Mouse (Mus musculus) small intestine, adult 10 weeks (tissue): Measurements from ENCODE around the gene Ptger2. TPM values are rescaled to one million over a fixed set of nuclear protein-coding genes. Genes with fewer than 3 reads are reported as not detected.

ENCODE experiments used
- polyA plus RNA-seq: library from polyadenylated mRNA; stranded (reverse); fragments of 350-450 nt; fragmentation: Illumina TruSeq; extraction: RNeasy Lipid Tissue Mini Kit (QIAGEN cat#74804); gene quantifications from one replicate; pipeline ENCODE4 v1.2.3, GENCODE M21; 2014; ENCODE audit warnings: low replicate concordance

The Ptger2 gene
- polyA plus RNA-seq: 2.5 TPM

DNA sequence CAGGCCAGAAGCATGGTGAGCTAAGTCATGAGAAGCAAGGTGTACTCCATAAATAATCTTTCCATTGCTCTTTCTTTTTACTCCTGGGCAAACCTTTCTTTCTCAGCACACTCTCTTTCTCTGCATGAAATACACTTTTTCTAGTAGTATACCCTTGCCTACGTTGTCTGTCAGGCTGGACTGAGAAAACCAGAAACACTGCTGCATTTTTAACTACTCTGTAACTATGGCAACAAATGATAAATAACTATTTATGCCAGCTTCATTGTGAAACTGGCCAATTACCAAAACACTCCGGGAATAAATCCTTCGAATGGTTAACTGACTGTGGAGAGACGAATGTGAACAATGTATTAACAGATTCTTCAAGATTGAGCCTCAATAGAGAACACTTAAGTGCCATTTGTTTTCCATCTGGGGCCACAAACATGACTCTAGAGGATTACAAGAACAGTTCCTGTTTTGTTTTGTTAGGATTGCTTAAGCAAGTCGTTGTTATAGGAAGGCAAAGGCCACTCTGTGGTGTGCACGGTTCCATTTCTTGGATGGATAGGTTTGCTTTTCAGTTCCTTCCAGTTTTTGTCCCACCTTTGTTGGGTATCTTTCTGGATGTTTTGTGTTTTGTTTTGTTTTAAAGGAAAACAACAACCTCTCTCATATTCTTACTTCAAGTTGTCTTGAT is at the start of gene Ptger2:
Gene Ptger2 (plus strand): TSS at position 522 of the 682 bp plus-strand sequence.

Other genes starting within 250 kb of the Ptger2 start
- not detected for gene Gm8267, start 237.9 kb upstream of the Ptger2 start, polyA plus RNA-seq
- 2.3 TPM for gene Ptgdr, start 128.8 kb upstream of the Ptger2 start, polyA plus RNA-seq
- 0.82 TPM for gene Gpr137c, start 231.5 kb downstream of the Ptger2 start, polyA plus RNA-seq
- gene Txndc16, start 232.1 kb downstream of the Ptger2 start, polyA plus RNA-seq: 15.2 TPM